Mouse (Mus musculus): Measurements from ENCODE around the gene Nr5a1.

DNA sequence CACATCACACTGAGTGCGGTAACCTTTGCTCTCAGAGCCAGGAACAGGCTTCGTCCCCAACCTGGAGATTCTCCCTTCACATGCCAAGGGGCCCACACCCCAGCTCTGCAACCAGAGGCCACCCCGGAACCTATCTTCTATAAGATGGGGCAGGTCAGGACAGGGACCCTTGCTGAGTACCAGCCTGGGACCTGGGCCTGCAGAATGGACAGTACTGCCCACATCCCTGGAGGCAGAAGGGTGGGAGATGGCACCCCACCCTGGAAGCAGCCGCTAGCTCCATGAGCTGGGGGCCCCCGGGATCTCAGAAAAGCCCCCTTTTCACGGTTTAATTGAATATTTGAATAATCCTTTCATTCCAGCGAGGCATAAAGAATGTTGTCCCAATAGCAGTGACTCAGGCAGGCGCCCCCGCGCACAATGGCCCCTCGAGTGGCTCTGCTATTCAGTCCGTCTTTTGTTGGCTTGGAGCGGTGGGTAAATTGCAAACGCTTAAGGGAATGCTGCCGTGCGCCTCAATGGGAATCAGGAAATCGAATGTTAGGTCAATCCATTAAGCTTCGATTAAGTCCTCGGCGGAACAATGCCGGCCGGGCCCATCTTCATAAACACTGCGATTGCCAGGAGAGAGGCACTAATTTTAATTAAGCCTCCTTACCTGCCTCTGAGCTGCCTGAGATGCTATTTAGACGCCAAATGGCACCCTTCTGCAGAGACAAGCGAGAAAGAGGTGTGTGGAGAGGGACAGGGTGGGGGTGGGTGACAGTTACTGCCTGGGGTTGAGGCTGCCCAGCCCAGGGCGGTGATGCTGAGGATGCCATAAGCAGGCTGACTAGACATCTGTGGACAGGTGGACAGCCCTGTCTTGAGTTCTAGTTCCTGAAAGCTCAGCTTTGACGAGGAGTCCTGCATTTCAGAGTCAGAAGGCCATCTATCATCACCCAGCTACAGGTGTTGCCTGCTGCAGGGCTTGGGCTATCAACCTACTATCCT, 16.9 kb downstream of the Nr5a1 start:
- no peak for TF ChIP-seq TAL1 (IDR thresholded peaks at IDR 0.05; ENCODE audit: low read length)
- no peak for TF ChIP-seq GATA1 (IDR thresholded peaks at IDR 0.05; ENCODE audit: low read length)

Data from erythroblast, embryonic 14.5 days (primary cell).